Mouse (Mus musculus): ENCODE data around the gene Fezf2. TPM values are rescaled to one million over a fixed set of nuclear protein-coding genes. Genes with fewer than 3 reads are reported as not detected.
A peak's percentile ranks its signal among the peaks of the same experiment; 100 is the strongest.

Fezf2 gene
- polyA plus RNA-seq, 1 experiment from 2014 or later = 65.2 TPM

DNA sequence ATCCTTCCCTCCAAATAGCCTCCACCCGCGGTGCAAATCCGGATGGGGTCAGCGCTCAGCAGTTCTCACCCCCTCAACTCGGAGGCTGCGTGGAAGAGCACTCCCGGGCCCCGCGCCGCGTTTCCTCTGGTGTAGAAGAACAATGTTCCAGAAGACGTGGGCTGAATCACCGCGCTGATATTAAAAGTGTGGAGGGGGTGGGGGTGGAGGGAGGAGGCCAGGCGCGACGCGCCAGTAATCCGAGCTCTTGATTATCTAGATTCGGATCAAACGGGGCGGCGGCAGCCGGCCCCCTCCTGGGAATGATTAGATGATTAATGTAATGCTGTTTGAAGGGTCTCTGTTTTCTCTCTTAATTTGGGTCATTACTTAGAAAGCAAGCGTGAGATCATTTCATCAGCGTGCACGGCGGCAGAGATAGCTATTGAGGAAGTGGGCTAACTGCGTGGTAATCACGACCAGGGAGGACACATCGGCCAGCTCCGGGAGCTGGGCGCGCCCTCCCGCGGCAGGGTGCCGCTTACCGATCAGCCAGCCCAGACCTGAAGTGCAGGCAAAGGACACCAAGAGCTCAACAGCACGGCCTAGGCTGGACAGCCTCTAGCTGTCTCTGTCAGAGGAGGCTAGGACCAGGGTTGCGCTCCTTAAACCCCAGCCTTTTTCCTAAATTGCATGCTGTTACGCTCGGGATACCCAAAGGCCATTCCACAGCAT is 6.8 kb downstream of the Fezf2 start:
- ATAC-seq = no peak
- WGBS = under 1% methylated on average over 42 of the region's 42 CpGs
- H3K27ac ChIP-seq = peak overlapping the region; percentile 97
- peak overlapping the region; percentile 60 for H3K4me2 ChIP-seq
- H3K9ac ChIP-seq = peak overlapping the region; percentile 92
- peak overlapping the region; percentile 61 for H3K4me3 ChIP-seq
- H3K9me3 ChIP-seq (replicated peaks) = no peaks in the 10 kb centered on the region
- H3K4me1 ChIP-seq = peaks cover 74% of the 10 kb centered on the region
- peaks cover 79% of the 10 kb centered on the region for H3K27me3 ChIP-seq
- peaks cover 6% of the 10 kb centered on the region; the same call in 1 of the 2 replicates for H3K36me3 ChIP-seq (ENCODE audit: poor library complexity, severe bottlenecking)

DNA sequence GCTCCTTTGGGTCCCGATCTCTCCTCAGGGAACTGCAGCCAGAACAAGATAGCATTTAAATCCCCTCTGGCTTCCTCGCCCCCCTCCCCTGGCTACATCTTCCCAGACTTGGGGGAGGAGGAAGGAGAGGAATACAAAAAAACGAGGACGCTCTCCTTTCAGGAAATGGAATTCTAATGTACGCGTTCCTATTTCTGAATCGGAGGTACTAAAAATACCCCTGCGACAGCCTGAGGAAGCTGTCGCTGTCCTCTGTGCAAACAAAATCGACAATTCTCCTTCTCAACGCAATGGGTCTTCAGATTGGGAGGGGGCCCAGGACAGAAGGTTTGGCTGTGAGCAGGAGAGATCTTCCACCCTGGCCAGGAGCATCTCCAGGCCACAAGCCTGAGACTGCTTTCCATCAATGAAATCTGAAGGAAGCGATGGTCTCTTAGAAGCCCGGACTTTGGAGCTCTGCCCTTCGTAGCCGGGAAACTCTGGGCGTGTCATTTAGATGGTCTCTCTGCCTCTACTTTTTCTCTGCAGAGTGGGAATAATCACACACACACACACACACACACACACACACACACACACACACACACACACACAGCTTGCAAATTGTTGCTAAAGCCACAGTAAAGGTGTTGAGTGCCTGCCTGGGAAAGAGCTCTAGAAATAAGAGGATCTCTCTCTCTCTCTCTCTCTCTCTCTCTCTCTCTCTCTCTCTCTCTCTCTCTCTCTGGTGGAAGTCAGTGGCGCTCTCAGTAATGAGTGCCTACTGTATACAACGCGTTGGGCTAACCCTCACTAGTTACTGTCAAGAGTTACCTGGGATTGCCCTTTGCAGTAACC is 7.5 kb downstream of the Fezf2 start:
- ATAC-seq = no peak
- peak overlapping the region; percentile 97 for H3K27ac ChIP-seq
- H3K9me3 ChIP-seq (replicated peaks) = no peaks in the 10 kb centered on the region
- H3K4me1 ChIP-seq = peaks cover 67% of the 10 kb centered on the region
- H3K9ac ChIP-seq = peak overlapping the region; percentile 92
- peak overlapping the region; percentile 60 for H3K4me2 ChIP-seq
- peaks cover 79% of the 10 kb centered on the region for H3K27me3 ChIP-seq
- peak overlapping the region; percentile 61 for H3K4me3 ChIP-seq
- WGBS = 1% methylated on average over 19 of the region's 19 CpGs
- H3K36me3 ChIP-seq (ENCODE audit: poor library complexity, severe bottlenecking) = peaks cover 6% of the 10 kb centered on the region; the same call in 1 of the 2 replicates

DNA sequence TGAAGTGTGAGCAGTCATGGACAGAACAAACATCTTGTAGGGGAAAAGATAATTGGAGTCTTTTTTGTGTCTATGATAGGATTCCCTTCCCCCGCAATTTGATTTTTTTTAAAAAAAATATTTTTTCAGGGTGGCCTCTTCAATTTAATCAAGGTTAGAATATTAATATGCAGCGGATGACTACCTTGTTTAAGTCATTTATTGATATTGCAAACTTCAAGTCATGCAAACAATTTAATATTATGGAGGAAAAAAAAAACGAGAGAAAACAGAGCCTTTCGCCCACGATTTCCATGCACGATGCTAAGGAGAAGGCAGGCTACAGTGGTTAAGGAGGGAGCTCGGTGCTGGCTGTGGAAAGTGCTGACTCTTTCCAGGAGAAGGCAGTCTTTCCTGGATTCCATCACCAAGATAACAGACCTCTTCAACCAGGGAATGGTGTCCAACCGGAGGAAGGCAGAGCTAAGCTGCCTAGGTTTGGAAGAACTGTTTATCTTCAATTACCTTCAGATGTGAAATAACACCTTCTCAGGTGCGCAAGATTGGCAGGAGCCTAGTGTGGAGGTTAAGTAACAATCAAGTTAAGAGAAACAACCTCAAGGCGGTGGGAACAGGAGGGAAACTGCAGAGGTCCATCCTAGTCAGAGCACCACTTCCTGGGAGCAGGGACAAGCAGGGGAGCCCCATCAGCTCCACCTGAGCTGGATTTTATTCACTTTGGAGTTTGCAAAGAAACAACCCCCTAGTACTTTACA is 9.0 kb downstream of the Fezf2 start:
- peak overlapping the region; percentile 60 for H3K9ac ChIP-seq
- no peak for ATAC-seq
- WGBS = 3% methylated on average over 10 of the region's 10 CpGs
- H3K9me3 ChIP-seq (replicated peaks) = no peaks in the 10 kb centered on the region
- peaks cover 57% of the 10 kb centered on the region for H3K4me1 ChIP-seq
- H3K27ac ChIP-seq = peak overlapping the region; percentile 97
- H3K4me3 ChIP-seq = peak overlapping the region; percentile 61
- H3K36me3 ChIP-seq (ENCODE audit: poor library complexity, severe bottlenecking) = peaks cover 6% of the 10 kb centered on the region; the same call in 1 of the 2 replicates
- peak overlapping the region; percentile 60 for H3K4me2 ChIP-seq
- H3K27me3 ChIP-seq = peaks cover 79% of the 10 kb centered on the region

GRCm38 (mm10) chr14:12337998-12338809 is 9.8 kb downstream of the Fezf2 start:
- under 1% methylated on average over 16 of the region's 16 CpGs for WGBS
- Histone ChIP-seq H3K9me3 (replicated peaks) (no peaks in the 10 kb centered on the region), H3K27ac (peak overlapping the region; percentile 97), H3K4me3 (peak overlapping the region; percentile 9), H3K9ac (peak overlapping the region; percentile 35), H3K36me3 (ENCODE audit: poor library complexity, severe bottlenecking) (0 out of 2 replicates have a peak, but pooled peaks cover 6% of the 10 kb centered on the region), H3K27me3 (peaks cover 79% of the 10 kb centered on the region), H3K4me1 (peaks cover 57% of the 10 kb centered on the region), H3K4me2 (peak overlapping the region; percentile 60)
- peak; percentile 84 for ATAC-seq

- peak; percentile 68 for ATAC-seq
- Histone ChIP-seq H3K27ac (peak overlapping the region; percentile 97), H3K27me3 (peaks cover 81% of the 10 kb centered on the region), H3K4me1 (peaks cover 57% of the 10 kb centered on the region), H3K4me3 (no peak overlapping the region), H3K9ac (no peak overlapping the region), H3K4me2 (peak overlapping the region; percentile 60; the same call in 1 of the 2 replicates), H3K36me3 (ENCODE audit: poor library complexity, severe bottlenecking) (0 out of 2 replicates have a peak, but pooled peaks cover 5% of the 10 kb centered on the region), H3K9me3 (replicated peaks) (no peaks in the 10 kb centered on the region)
- under 1% methylated on average over 8 of the region's 8 CpGs for WGBS
Measured at GRCm38 (mm10) chr14:12337421-12337997, 10.5 kb downstream of the Fezf2 start.

GRCm38 (mm10) chr14:12334925-12335324 is 13.1 kb downstream of the Fezf2 start:
- Histone ChIP-seq H3K36me3 (ENCODE audit: poor library complexity, severe bottlenecking) (no peaks in the 10 kb centered on the region), H3K9me3 (replicated peaks) (no peaks in the 10 kb centered on the region), H3K27me3 (peaks cover 75% of the 10 kb centered on the region), H3K9ac (no peak overlapping the region), H3K27ac (no peak overlapping the region), H3K4me3 (no peak overlapping the region), H3K4me2 (no peak overlapping the region), H3K4me1 (peaks cover 32% of the 10 kb centered on the region)
- ATAC-seq = no peak
- 63% methylated on average over 7 of the region's 7 CpGs for WGBS

DNA sequence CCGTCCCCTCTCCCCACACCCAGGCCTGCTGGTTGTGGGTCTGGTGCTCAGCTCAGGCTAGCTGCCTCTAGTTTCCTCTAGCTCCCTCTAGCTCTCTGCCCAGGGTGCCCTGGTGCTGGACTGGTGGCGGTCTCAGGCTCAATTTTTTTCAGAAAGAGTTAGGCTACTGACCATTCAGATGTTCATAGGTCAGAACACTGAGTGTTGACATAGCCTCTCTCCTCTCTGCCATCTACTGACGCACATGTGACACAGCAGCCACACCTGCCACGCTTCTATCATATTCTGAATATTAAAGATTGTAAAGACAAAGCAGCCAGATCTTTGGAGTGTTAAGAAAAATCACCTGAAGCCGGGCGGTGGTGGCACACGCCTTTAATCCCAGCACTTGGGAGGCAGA is 14.4 kb downstream of the Fezf2 start:
- Histone ChIP-seq H3K36me3 (ENCODE audit: poor library complexity, severe bottlenecking) (no peaks in the 10 kb centered on the region), H3K4me3 (no peak overlapping the region), H3K27me3 (peaks cover 68% of the 10 kb centered on the region), H3K4me1 (peaks cover 23% of the 10 kb centered on the region), H3K27ac (no peak overlapping the region), H3K4me2 (no peak overlapping the region), H3K9ac (no peak overlapping the region), H3K9me3 (replicated peaks) (no peaks in the 10 kb centered on the region)
- ATAC-seq = no peak
- WGBS = 83% methylated on average over 7 of the region's 7 CpGs

- H3K4me3 ChIP-seq = no peak overlapping the region
- 49% methylated on average over 2 of the region's 2 CpGs for WGBS
- H3K27ac ChIP-seq = no peak overlapping the region
- H3K36me3 ChIP-seq (ENCODE audit: poor library complexity, severe bottlenecking) = peaks cover 4% of the 10 kb centered on the region; the same call in 1 of the 2 replicates
- H3K4me2 ChIP-seq = no peak overlapping the region
- H3K4me1 ChIP-seq = peaks cover 16% of the 10 kb centered on the region; the same call in 1 of the 2 replicates
- no peaks in the 10 kb centered on the region for H3K9me3 ChIP-seq (replicated peaks)
- H3K27me3 ChIP-seq = no peaks in the 10 kb centered on the region
- ATAC-seq = no peak
- no peak overlapping the region for H3K9ac ChIP-seq
Measured at GRCm38 (mm10) chr14:12303106-12303505, 44.9 kb downstream of the Fezf2 start.

DNA sequence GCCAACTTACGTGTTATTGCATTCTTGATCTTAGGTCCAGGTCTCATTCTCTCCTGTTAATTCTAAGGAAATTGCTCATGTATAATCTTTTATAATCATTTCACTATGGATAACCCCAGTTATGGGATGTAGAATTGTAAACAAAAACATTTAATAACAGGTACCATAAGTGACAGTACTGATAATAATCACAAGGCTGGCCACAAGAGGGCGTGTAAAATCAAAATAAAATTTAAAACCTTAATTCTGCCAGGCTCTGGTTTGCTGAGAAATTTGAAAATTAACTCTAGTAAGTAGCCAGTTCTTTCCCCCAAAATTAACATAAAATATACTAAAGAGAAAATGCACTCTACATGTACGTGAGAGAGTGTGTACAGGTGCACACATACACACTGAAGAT is 47.3 kb downstream of the Fezf2 start:
- no peak overlapping the region for H3K4me3 ChIP-seq
- ATAC-seq = peak; percentile 29; the same call in 1 of the 2 replicates
- H3K4me1 ChIP-seq = peaks cover 16% of the 10 kb centered on the region; the same call in 1 of the 2 replicates
- H3K27ac ChIP-seq = no peak overlapping the region
- no peaks in the 10 kb centered on the region for H3K27me3 ChIP-seq
- peaks cover 5% of the 10 kb centered on the region; the same call in 1 of the 2 replicates for H3K36me3 ChIP-seq (ENCODE audit: poor library complexity, severe bottlenecking)
- no peak overlapping the region for H3K4me2 ChIP-seq
- no peaks in the 10 kb centered on the region for H3K9me3 ChIP-seq (replicated peaks)
- no peak overlapping the region for H3K9ac ChIP-seq
- WGBS = 58% methylated on average over 3 of the region's 3 CpGs

- H3K27me3 ChIP-seq = no peaks in the 10 kb centered on the region
- no peak overlapping the region for H3K4me2 ChIP-seq
- peaks cover 16% of the 10 kb centered on the region; the same call in 1 of the 2 replicates for H3K4me1 ChIP-seq
- H3K9ac ChIP-seq = no peak overlapping the region
- 53% methylated on average over 4 of the region's 4 CpGs for WGBS
- H3K36me3 ChIP-seq (ENCODE audit: poor library complexity, severe bottlenecking) = peaks cover 5% of the 10 kb centered on the region; the same call in 1 of the 2 replicates
- no peak overlapping the region for H3K4me3 ChIP-seq
- H3K9me3 ChIP-seq (replicated peaks) = no peaks in the 10 kb centered on the region
- H3K27ac ChIP-seq = no peak overlapping the region
- no peak for ATAC-seq
Measured at GRCm38 (mm10) chr14:12300275-12300674, 47.7 kb downstream of the Fezf2 start.
